Mouse (Mus musculus) ovary, postnatal 14 days (tissue): Measurements from ENCODE around the gene 1700109H08Rik.
"Not testable (repeated sequence)": the region's sequence is repeated elsewhere in the genome, so short reads cannot be mapped to it uniquely, and the experiment has no call there.

Source experiments
- DNase-seq: peaks from one replicate; pipeline ENCODE4 v3.0.0; 2022; ENCODE audit warnings: low spot score

1700109H08Rik gene

GRCm38 (mm10) chr5:3571266-3571665 lies at the start of gene 1700109H08Rik:
1700109H08Rik (plus strand) TSS chr5:3571566.
- no peak for DNase-seq

- no peak for DNase-seq
These were observed 49.6 kb upstream of the 1700109H08Rik start for GRCm38 (mm10) chr5:3521741-3522140.

GRCm38 (mm10) chr5:3522826-3523225 lies 48.5 kb upstream of the 1700109H08Rik start:
- DNase-seq: no peak

GRCm38 (mm10) chr5:3527041-3527691 lies 44.2 kb upstream of the 1700109H08Rik start:
- no peak for DNase-seq

GRCm38 (mm10) chr5:3529585-3530189 lies 41.7 kb upstream of the 1700109H08Rik start:
- no peak for DNase-seq

- DNase-seq: not testable (repeated sequence)
These were observed 39.3 kb upstream of the 1700109H08Rik start for GRCm38 (mm10) chr5:3532048-3532447.

- DNase-seq: no peak
These were observed 34.7 kb upstream of the 1700109H08Rik start for GRCm38 (mm10) chr5:3536592-3537212.

GRCm38 (mm10) chr5:3538505-3539472 lies 32.6 kb upstream of the 1700109H08Rik start:
- no peak for DNase-seq

- DNase-seq: no peak
These were observed 29.5 kb upstream of the 1700109H08Rik start for GRCm38 (mm10) chr5:3541871-3542270.

- peak; percentile 100 for DNase-seq
These were observed 27.5 kb upstream of the 1700109H08Rik start, which contains the start of gene Fam133b for GRCm38 (mm10) chr5:3543629-3544479. Fam133b (plus strand) TSS chr5:3543833.

GRCm38 (mm10) chr5:3544480-3544769 lies 26.9 kb upstream of the 1700109H08Rik start:
- no peak for DNase-seq

GRCm38 (mm10) chr5:3546226-3546625 lies 25.1 kb upstream of the 1700109H08Rik start:
- no peak for DNase-seq

GRCm38 (mm10) chr5:3551481-3551880 lies 19.9 kb upstream of the 1700109H08Rik start:
- no peak for DNase-seq

GRCm38 (mm10) chr5:3554198-3554597 lies 17.2 kb upstream of the 1700109H08Rik start:
- DNase-seq: no peak

- DNase-seq: no peak
These were observed 3.5 kb downstream of the 1700109H08Rik start for GRCm38 (mm10) chr5:3574825-3575224.

GRCm38 (mm10) chr5:3577939-3578338 lies 6.6 kb downstream of the 1700109H08Rik start:
- DNase-seq: no peak

GRCm38 (mm10) chr5:3579066-3579465 lies 7.7 kb downstream of the 1700109H08Rik start:
- DNase-seq: no peak

GRCm38 (mm10) chr5:3595693-3596398 lies 24.5 kb downstream of the 1700109H08Rik start, which contains the start of gene Pex1:
Pex1 (plus strand) TSS chr5:3596066.
- DNase-seq: peak; percentile 88

- peak; percentile 68 for DNase-seq
These were observed 25.0 kb downstream of the 1700109H08Rik start, which contains the start of gene Rbm48 for GRCm38 (mm10) chr5:3596399-3596766. Rbm48 (minus strand) TSS chr5:3596585.

GRCm38 (mm10) chr5:3597171-3597570 lies 25.8 kb downstream of the 1700109H08Rik start:
- DNase-seq: no peak
